8 mouse cellular contexts compared by ENCODE assay signal in the genomic region with DNA sequence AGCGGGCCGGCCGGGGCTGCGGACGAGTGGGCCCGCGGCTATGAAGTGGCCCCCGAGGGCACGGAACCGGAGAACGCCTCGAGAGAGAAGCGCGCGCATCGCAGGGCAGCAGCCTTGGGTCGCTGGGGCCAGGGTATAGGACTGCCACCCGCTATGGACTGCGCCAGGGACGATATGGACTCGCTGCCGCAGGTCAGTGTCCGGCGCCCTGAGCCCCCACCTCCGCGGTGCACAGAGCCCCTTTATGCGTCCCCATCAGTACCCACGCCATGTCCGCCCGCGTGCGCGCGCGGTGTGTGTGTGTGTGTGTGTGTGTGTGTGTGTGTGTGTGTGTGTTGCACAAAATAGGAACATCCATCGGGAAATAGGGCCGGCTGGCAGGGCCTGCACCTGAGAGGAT. TPM values are rescaled to one million over a fixed set of nuclear protein-coding genes. Genes with fewer than 3 reads are reported as not detected.
DNase-seq lines count a peak whose midpoint lies in the region; ATAC-seq and TF ChIP-seq lines count a peak whose summit lies in the region.

No protein-coding gene starts in this region.

- peak overlapping the region; percentile 63 for H3K27ac ChIP-seq in forebrain, embryonic 13.5 days
- H3K27ac ChIP-seq in limb, embryonic 12.5 days, result no peak overlapping the region

- TF ChIP-seq CTCF in E14TG2a.4 (conservative IDR thresholded peaks at IDR 0.05; ENCODE audit: low read length), result no peak

- H3K4me2 ChIP-seq in forebrain, embryonic 13.5 days, result peak overlapping the region; percentile 85
- H3K4me2 ChIP-seq in limb, embryonic 12.5 days, result peak overlapping the region; percentile 97

- H3K36me3 ChIP-seq in E14TG2a.4 (ENCODE audit: insufficient read depth, low read length), result no peaks in the 10 kb centered on the region
- no peaks in the 10 kb centered on the region for H3K36me3 ChIP-seq in forebrain, embryonic 13.5 days (ENCODE audit: poor library complexity, severe bottlenecking)
- H3K36me3 ChIP-seq in limb, embryonic 12.5 days, result no peaks in the 10 kb centered on the region

- H3K27me3 ChIP-seq in E14TG2a.4 (ENCODE audit: insufficient read depth, low read length), result peaks cover 66% of the 10 kb centered on the region
- H3K27me3 ChIP-seq in forebrain, embryonic 13.5 days, result no peaks in the 10 kb centered on the region
- H3K27me3 ChIP-seq in limb, embryonic 12.5 days, result peaks cover 61% of the 10 kb centered on the region

- H3K4me3 ChIP-seq in E14TG2a.4 (replicated peaks; ENCODE audit: low read length), result peak overlapping the region; percentile 82
- H3K4me3 ChIP-seq in forebrain, embryonic 13.5 days, result peak overlapping the region; percentile 82
- H3K4me3 ChIP-seq in limb, embryonic 12.5 days (replicated peaks), result peak overlapping the region; percentile 61

- peak; percentile 63 for ATAC-seq in forebrain, embryonic 13.5 days
- peak; percentile 63 for ATAC-seq in limb, embryonic 12.5 days (ENCODE audit: insufficient number of reproducible peaks, insufficient read depth, low FRiP score, low TSS enrichment, low read depth)
- no peak for ATAC-seq in CD4-positive, CD25-positive, alpha-beta regulatory T cell, adult 4 months

- H3K9me3 ChIP-seq in E14TG2a.4 (ENCODE audit: low read length), result peaks cover 3% of the 10 kb centered on the region; the same call in 1 of the 2 replicates
- H3K9me3 ChIP-seq in forebrain, embryonic 13.5 days (replicated peaks), result no peaks in the 10 kb centered on the region
- H3K9me3 ChIP-seq in limb, embryonic 12.5 days, result no peaks in the 10 kb centered on the region

- H3K4me1 ChIP-seq in E14TG2a.4 (replicated peaks; ENCODE audit: low read depth, low read length), result peaks cover 4% of the 10 kb centered on the region; the same call in 1 of the 2 replicates
- H3K4me1 ChIP-seq in forebrain, embryonic 13.5 days, result peaks cover 35% of the 10 kb centered on the region
- H3K4me1 ChIP-seq in limb, embryonic 12.5 days (replicated peaks), result peaks cover 12% of the 10 kb centered on the region

- DNase-seq in heart, adult 11 months, result peak; percentile 84
- DNase-seq in heart, adult 8-10 months (ENCODE audit: low spot score), result no peak
- DNase-seq in right cerebral cortex, postnatal 25 days, result peak; percentile 55
- no peak for DNase-seq in adrenal gland, postnatal 14 days

- H3K9ac ChIP-seq in forebrain, embryonic 13.5 days, result peak overlapping the region; percentile 94
- peak overlapping the region; percentile 67 for H3K9ac ChIP-seq in limb, embryonic 12.5 days (replicated peaks)

- WGBS in forebrain, embryonic 13.5 days, result under 1% methylated on average over 27 of the region's 37 CpGs
- 5% methylated on average over 22 of the region's 37 CpGs for WGBS in limb, embryonic 12.5 days

RNA-seq across cellular contexts. Expression of gene B3gat1, which starts 0.5 kb away (rescaled TPM):
- total RNA-seq in heart, adult 8-10 months (2022), result under 1 TPM in 1 of 4 experiments, not detected in 3; 0.13 TPM
- polyA plus RNA-seq in forebrain, embryonic 13.5 days (2015; fragmentation: Nextera tagmentation; extraction: Ambion mirVana), result 13.6 TPM in 2 replicates
- polyA plus RNA-seq in limb, embryonic 12.5 days (2016; fragmentation: Nextera tagmentation; extraction: Ambion mirVana), result 0.24 and 0.29 TPM in 2 replicates
- total RNA-seq in adrenal gland, postnatal 14 days (2021), result 0.67 and 1.2 TPM in 2 replicates
- polyA plus RNA-seq in CD4-positive, CD25-positive, alpha-beta regulatory T cell, adult 4 months (2017; shearing (Covaris generic)), result not detected

Comparison
In these comparisons a context has a peak if more than half of its experiments do, and no peak if none do; other contexts are left out.
1. DNase-seq: peak in heart, adult 11 months (single experiment) and right cerebral cortex, postnatal 25 days (single experiment); none in heart, adult 8-10 months (single experiment) and adrenal gland, postnatal 14 days (single experiment).
2. RNA of gene B3gat1, which starts 0.5 kb away (polyA plus RNA-seq): 13.6 TPM in forebrain, embryonic 13.5 days; 0.24 to 0.29 TPM in limb, embryonic 12.5 days and not detected in CD4-positive, CD25-positive, alpha-beta regulatory T cell, adult 4 months; every median in the first group is over 10 times any median in the second.
3. Peak in every context shown above with its lines, with median percentiles within 50 percentile points of each other: H3K4me3 ChIP-seq.